In the genomic region with DNA sequence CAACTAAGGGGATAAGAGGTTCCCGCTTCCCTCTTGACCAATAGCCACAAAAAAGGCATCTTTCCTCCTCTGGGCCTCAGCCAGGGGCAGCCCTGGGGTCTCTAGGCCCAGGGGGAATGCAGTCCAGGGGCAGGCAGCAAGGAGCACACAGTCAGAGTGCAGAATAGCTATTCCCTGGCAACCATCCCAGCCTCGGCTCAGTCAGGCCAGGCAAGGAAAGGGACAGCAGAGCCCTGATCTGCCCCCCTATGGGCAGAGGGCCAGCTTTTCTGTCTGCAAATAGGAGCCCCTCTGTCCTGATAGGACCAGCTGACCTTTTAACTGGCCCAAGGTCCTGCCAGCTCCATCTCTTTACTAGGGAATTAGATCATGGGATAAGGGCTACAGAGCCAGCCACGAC, we compare ENCODE assay signal across 9 mouse cellular contexts.
A peak's percentile ranks its signal among the peaks of the same experiment; 100 is the strongest.
DNase-seq lines count a peak whose midpoint lies in the region; ATAC-seq and TF ChIP-seq lines count a peak whose summit lies in the region.
"Had no signal": no experiment of that assay in that cellular context is flagged by ENCODE, and none has a peak within 500 bp of the region (broad histone marks: within the 10 kb centered on the region; RNA-seq: fewer than 3 reads in every experiment).

No protein-coding gene starts in this region.

- H3K4me1 ChIP-seq in embryonic facial prominence, embryonic 14.5 days (ENCODE audit: control insufficient read depth, insufficient read depth, low read length) = peaks cover 6% of the 10 kb centered on the region
- no peaks in the 10 kb centered on the region for H3K4me1 ChIP-seq in embryonic facial prominence, embryonic 10.5 days
- peaks cover 3% of the 10 kb centered on the region; the same call in 1 of the 2 replicates for H3K4me1 ChIP-seq in testis, adult 2 months (ENCODE audit: control insufficient read depth, insufficient read depth, low read length)
- H3K4me1 ChIP-seq in liver, embryonic 11.5 days (replicated peaks; ENCODE audit: control insufficient read depth, insufficient read depth, low read length) = no peaks in the 10 kb centered on the region

- peaks cover 69% of the 10 kb centered on the region for H3K36me3 ChIP-seq in embryonic facial prominence, embryonic 14.5 days (ENCODE audit: control insufficient read depth, insufficient read depth, low read length)
- peaks cover 93% of the 10 kb centered on the region for H3K36me3 ChIP-seq in embryonic facial prominence, embryonic 10.5 days (replicated peaks)
- H3K36me3 ChIP-seq in testis, adult 2 months (ENCODE audit: control insufficient read depth, insufficient read depth, low read length) = no peaks in the 10 kb centered on the region
- no peaks in the 10 kb centered on the region for H3K36me3 ChIP-seq in liver, embryonic 11.5 days (ENCODE audit: control insufficient read depth, insufficient read depth, low read length)

- 75% methylated on average over 3 of the region's 3 CpGs for whole genome bisulfite sequencing in embryonic facial prominence, embryonic 14.5 days
- WGBS in embryonic facial prominence, embryonic 10.5 days = 72% methylated on average over 3 of the region's 3 CpGs
- WGBS in liver, embryonic 11.5 days = 70% methylated on average over 3 of the region's 3 CpGs

- no peak overlapping the region for H3K4me3 ChIP-seq in embryonic facial prominence, embryonic 14.5 days (ENCODE audit: low read depth, low read length)
- H3K4me3 ChIP-seq in embryonic facial prominence, embryonic 10.5 days = no peak overlapping the region
- H3K4me3 ChIP-seq in testis, adult 2 months (ENCODE audit: control insufficient read depth, low read depth, low read length) = peak overlapping the region; percentile 62
- no peak overlapping the region for H3K4me3 ChIP-seq in liver, embryonic 11.5 days (ENCODE audit: low read depth, low read length)
- H3K4me3 ChIP-seq: limb, embryonic 15.5 days had no signal

- no peak overlapping the region for H3K4me2 ChIP-seq in embryonic facial prominence, embryonic 14.5 days (ENCODE audit: low read depth, low read length)
- H3K4me2 ChIP-seq in liver, embryonic 11.5 days = no peak overlapping the region
- H3K4me2 ChIP-seq: limb, embryonic 15.5 days had no signal

- H3K27me3 ChIP-seq in embryonic facial prominence, embryonic 14.5 days (replicated peaks; ENCODE audit: control insufficient read depth, insufficient read depth, low read length) = no peaks in the 10 kb centered on the region
- no peaks in the 10 kb centered on the region for H3K27me3 ChIP-seq in embryonic facial prominence, embryonic 10.5 days (replicated peaks; ENCODE audit: low read depth, poor library complexity, severe bottlenecking)
- no peaks in the 10 kb centered on the region for H3K27me3 ChIP-seq in testis, adult 2 months (ENCODE audit: control insufficient read depth, insufficient read depth, low read length)
- H3K27me3 ChIP-seq in liver, embryonic 11.5 days (replicated peaks; ENCODE audit: control insufficient read depth, insufficient read depth, low read length) = no peaks in the 10 kb centered on the region
- H3K27me3 ChIP-seq: limb, embryonic 15.5 days had no signal

- no peaks in the 10 kb centered on the region for H3K9me3 ChIP-seq in embryonic facial prominence, embryonic 14.5 days (ENCODE audit: control insufficient read depth, low read length)
- H3K9me3 ChIP-seq in embryonic facial prominence, embryonic 10.5 days = no peaks in the 10 kb centered on the region
- no peaks in the 10 kb centered on the region for H3K9me3 ChIP-seq in liver, embryonic 11.5 days (ENCODE audit: control insufficient read depth, low read length)
- H3K9me3 ChIP-seq: limb, embryonic 15.5 days had no signal

- H3K27ac ChIP-seq in embryonic facial prominence, embryonic 14.5 days (replicated peaks; ENCODE audit: low read depth, low read length) = no peak overlapping the region
- H3K27ac ChIP-seq in embryonic facial prominence, embryonic 10.5 days (replicated peaks) = no peak overlapping the region
- no peak overlapping the region for H3K27ac ChIP-seq in testis, adult 2 months (ENCODE audit: control insufficient read depth, insufficient read depth, low read depth, low read length)
- no peak overlapping the region for H3K27ac ChIP-seq in liver, embryonic 11.5 days (ENCODE audit: low read depth, low read length)
- H3K27ac ChIP-seq: limb, embryonic 15.5 days had no signal

- no peak for TF ChIP-seq CTCF in testis, adult 2 months (IDR thresholded peaks at IDR 0.05; ENCODE audit: control insufficient read depth, insufficient read depth, insufficient replicate concordance, low read depth, low read length)

- no peak for DNase-seq in embryonic facial prominence, embryonic 14.5 days (ENCODE audit: low spot score)
- DNase-seq in embryonic facial prominence, embryonic 10.5 days (ENCODE audit: low spot score) = no peak
- DNase-seq in testis, postnatal 14 days (ENCODE audit: low spot score) = no peak
- DNase-seq in layer of hippocampus, adult 11-12 months (ENCODE audit: low spot score) = peak; percentile 66
- peak; percentile 74 for DNase-seq in skeletal muscle tissue, adult 2 months (ENCODE audit: low read depth, low spot score)
- DNase-seq in thymus, postnatal 10 days (ENCODE audit: low spot score in 2 of 2) = no peak
- DNase-seq in liver, embryonic 11.5 days (ENCODE audit: low spot score) = no peak

- H3K9ac ChIP-seq in embryonic facial prominence, embryonic 14.5 days (ENCODE audit: low read depth, low read length) = no peak overlapping the region
- no peak overlapping the region for H3K9ac ChIP-seq in liver, embryonic 11.5 days (ENCODE audit: low read depth, low read length)
- H3K9ac ChIP-seq: limb, embryonic 15.5 days had no signal

- TF ChIP-seq POLR2A in testis, adult 2 months (IDR thresholded peaks at IDR 0.05; ENCODE audit: control insufficient read depth, low read depth, low read length) = no peak

- peak; percentile 22; the same call in 1 of the 2 replicates for ATAC-seq in embryonic facial prominence, embryonic 14.5 days (ENCODE audit: low read depth)
- no peak for ATAC-seq in liver, embryonic 11.5 days (replicated peaks; ENCODE audit: low FRiP score)

Comparison
In these comparisons a context has a peak if more than half of its experiments do, and no peak if none do; other contexts are left out.
1. DNase-seq: peak in layer of hippocampus, adult 11-12 months (single experiment) and skeletal muscle tissue, adult 2 months (single experiment); none in embryonic facial prominence, embryonic 14.5 days (single experiment), embryonic facial prominence, embryonic 10.5 days (single experiment), testis, postnatal 14 days (single experiment), thymus, postnatal 10 days (0 of 2) and liver, embryonic 11.5 days (single experiment).